Mouse (Mus musculus) small intestine, adult 2 months (tissue): ENCODE measurements around the gene Med4.

Source experiments
- CTCF ChIP-seq: fragments of 200-500 bp; IDR thresholded peaks from 2 replicates; pipeline ENCODE4 v1.5.1; 2012; ENCODE audit warnings: low read depth, mild to moderate bottlenecking, control low read depth, inconsistent platforms, low read length, moderate library complexity, mixed read lengths; ENCODE audit not compliant: insufficient replicate concordance, insufficient read length; ENCODE audit errors: extremely low read depth
- POLR2A ChIP-seq: fragments of 200-500 bp; IDR thresholded peaks from 2 replicates; pipeline ENCODE4 v1.6.1; 2012; ENCODE audit warnings: low read depth, mild to moderate bottlenecking, control low read depth, inconsistent platforms, low read length, moderate library complexity

- TF ChIP-seq CTCF (no peak), POLR2A (no peak)
These were observed 33.4 kb upstream of the Med4 start for GRCm38 (mm10) chr14:73476361-73476934.
